Mouse (Mus musculus): Measurements from ENCODE around the gene Hs3st5.
"Not testable (repeated sequence)": the region's sequence is repeated elsewhere in the genome, so short reads cannot be mapped to it uniquely, and the experiment has no call there.

Hs3st5 gene

GRCm38 (mm10) chr10:36506727-36507555 lies at the start of gene Hs3st5:
Gene Hs3st5 (plus strand): TSS chr10:36506814.
- in situ Hi-C loops (cut with MboI, MseI) = no loop called here

GRCm38 (mm10) chr10:36468664-36469063 lies 38.0 kb upstream of the Hs3st5 start:
- in situ Hi-C loops (cut with MboI, MseI) = no loop called here

- in situ Hi-C loops (cut with MboI, MseI) = no loop called here
These were observed 35.5 kb upstream of the Hs3st5 start for GRCm38 (mm10) chr10:36471135-36471534.

GRCm38 (mm10) chr10:36474834-36475233 lies 31.8 kb upstream of the Hs3st5 start:
- in situ Hi-C loops (cut with MboI, MseI) = no loop called here

GRCm38 (mm10) chr10:36477543-36477942 lies 29.1 kb upstream of the Hs3st5 start:
- in situ Hi-C loops (cut with MboI, MseI) = no loop called here

GRCm38 (mm10) chr10:36483362-36483761 lies 23.3 kb upstream of the Hs3st5 start:
- in situ Hi-C loops (cut with MboI, MseI) = loop anchor here (10.0 kb wide), 1 partner anchor 1839 kb away; no protein-coding TSS in a partner anchor

GRCm38 (mm10) chr10:36484011-36484410 lies 22.6 kb upstream of the Hs3st5 start:
- in situ Hi-C loops (cut with MboI, MseI) = loop anchor here (10.0 kb wide), 1 partner anchor 1839 kb away; no protein-coding TSS in a partner anchor

- in situ Hi-C loops (cut with MboI, MseI) = loop anchor here (10.0 kb wide), 1 partner anchor 1840 kb away; no protein-coding TSS in a partner anchor
These were observed 21.8 kb upstream of the Hs3st5 start for GRCm38 (mm10) chr10:36484728-36485300.

GRCm38 (mm10) chr10:36493566-36493965 lies 13.0 kb upstream of the Hs3st5 start:
- in situ Hi-C loops (cut with MboI, MseI) = no loop called here

- in situ Hi-C loops (cut with MboI, MseI) = no loop called here
These were observed 6.9 kb upstream of the Hs3st5 start for GRCm38 (mm10) chr10:36499713-36500112.

- in situ Hi-C loops (cut with MboI, MseI) = no loop called here
These were observed 434 bp upstream of the Hs3st5 start for GRCm38 (mm10) chr10:36506033-36506726.

- in situ Hi-C loops (cut with MboI, MseI) = no loop called here
These were observed 899 bp downstream of the Hs3st5 start for GRCm38 (mm10) chr10:36507556-36507870.

- in situ Hi-C loops (cut with MboI, MseI) = no loop called here
These were observed 1.5 kb downstream of the Hs3st5 start for GRCm38 (mm10) chr10:36507991-36508546.

GRCm38 (mm10) chr10:36509477-36509876 lies 2.9 kb downstream of the Hs3st5 start:
- in situ Hi-C loops (cut with MboI, MseI) = no loop called here

GRCm38 (mm10) chr10:36523881-36524280 lies 17.3 kb downstream of the Hs3st5 start:
- in situ Hi-C loops (cut with MboI, MseI) = no loop called here

GRCm38 (mm10) chr10:36533633-36534335 lies 27.2 kb downstream of the Hs3st5 start:
- in situ Hi-C loops (cut with MboI, MseI) = no loop called here

GRCm38 (mm10) chr10:36546622-36547021 lies 40.0 kb downstream of the Hs3st5 start:
- in situ Hi-C loops (cut with MboI, MseI) = no loop called here

GRCm38 (mm10) chr10:36547713-36548112 lies 41.1 kb downstream of the Hs3st5 start:
- in situ Hi-C loops (cut with MboI, MseI) = not testable (repeated sequence)

- in situ Hi-C loops (cut with MboI, MseI) = no loop called here
These were observed 47.4 kb downstream of the Hs3st5 start for GRCm38 (mm10) chr10:36554057-36554456.

GRCm38 (mm10) chr10:36554941-36555888 lies 48.6 kb downstream of the Hs3st5 start:
- in situ Hi-C loops (cut with MboI, MseI) = no loop called here

Measured in regulatory T cell (primary cell).